Mouse (Mus musculus) liver, embryonic 11.5 days (tissue): Measurements from ENCODE around the gene Ppp1r14c. TPM values are rescaled to one million over a fixed set of nuclear protein-coding genes. Genes with fewer than 3 reads are reported as not detected.
"Not testable (repeated sequence)": the region's sequence is repeated elsewhere in the genome, so short reads cannot be mapped to it uniquely, and the experiment has no call there.

Source experiments
- ATAC-seq: fragments of 200-750 bp; cut with Nextera tagmentation; replicated peaks from 2 replicates; pipeline ENCODE4 v1.8.0; 2017; ENCODE audit warnings: moderate number of reproducible peaks, mild to moderate bottlenecking, moderate TSS enrichment, moderate library complexity; ENCODE audit not compliant: low FRiP score
- DNase-seq: peaks from one replicate; pipeline ENCODE4 v3.0.0-alpha.2; 2017; ENCODE audit warnings: low spot score
- H3K27ac ChIP-seq: fragments of 300-500 bp; sonication (generic); 2 replicates; pipeline ENCODE4 v1.5.1; 2014; ENCODE audit warnings: mild to moderate bottlenecking, low read depth, low read length, control low read depth
- H3K27me3 ChIP-seq: fragments of 300-500 bp; sonication (generic); replicated peaks from 2 replicates; pipeline ENCODE4 v1.6.1; 2014; ENCODE audit warnings: low read length, mixed read lengths; ENCODE audit not compliant: control insufficient read depth, insufficient read depth
- H3K36me3 ChIP-seq: fragments of 300-500 bp; sonication (generic); 2 replicates; pipeline ENCODE4 v1.6.1; 2014; ENCODE audit warnings: mild to moderate bottlenecking, low read length, moderate library complexity, mixed read lengths; ENCODE audit not compliant: control insufficient read depth, insufficient read depth
- H3K4me1 ChIP-seq: fragments of 300-500 bp; sonication (generic); replicated peaks from 2 replicates; pipeline ENCODE4 v1.6.1; 2014; ENCODE audit warnings: low read length, mixed read lengths; ENCODE audit not compliant: control insufficient read depth, insufficient read depth
- H3K4me2 ChIP-seq: fragments of 300-500 bp; sonication (generic); 2 replicates; pipeline ENCODE4 v1.6.1; 2014; ENCODE audit warnings: mild to moderate bottlenecking, control low read depth, moderate library complexity
- H3K4me3 ChIP-seq: fragments of 300-500 bp; sonication (generic); 2 replicates; pipeline ENCODE4 v1.5.1; 2014; ENCODE audit warnings: low read depth, low read length, control low read depth
- H3K9ac ChIP-seq: fragments of 300-500 bp; sonication (generic); 2 replicates; pipeline ENCODE4 v1.6.1; 2014; ENCODE audit warnings: low read depth, low read length, control low read depth
- H3K9me3 ChIP-seq: fragments of 300-500 bp; sonication (generic); 2 replicates; pipeline ENCODE4 v1.6.1; 2016; ENCODE audit warnings: low read length, inconsistent platforms, mixed read lengths; ENCODE audit not compliant: control insufficient read depth
- WGBS: fragments of 180-500 bp; shearing (Covaris S2); extraction: QIAGEN DNeasy Blood & Tissue Kit; methylation state at CpG from one replicate; pipeline ENCODE4 v1.1.7; 2014; 5-methylcytosine and 5-hydroxymethylcytosine counted together
- polyA plus RNA-seq: library from polyadenylated mRNA; unstranded; fragments of >200 nt; fragmentation: Nextera tagmentation; extraction: Ambion mirVana; gene quantifications from 2 replicates; pipeline ENCODE4 v1.2.1, GENCODE M21; 2014

Gene Ppp1r14c
- polyA plus RNA-seq, 1 experiment from 2014 or later: 3.1 TPM

- no peak for ATAC-seq
- Histone ChIP-seq H3K4me2 (no peak overlapping the region), H3K4me1 (no peaks in the 10 kb centered on the region), H3K27me3 (no peaks in the 10 kb centered on the region), H3K9me3 (no peaks in the 10 kb centered on the region), H3K36me3 (no peaks in the 10 kb centered on the region), H3K9ac (no peak overlapping the region), H3K4me3 (no peak overlapping the region), H3K27ac (no peak overlapping the region)
- DNase-seq: no peak
- 79% methylated on average over 4 of the region's 4 CpGs for WGBS
Observed at GRCm38 (mm10) chr10:3466135-3466626, 100.3 kb downstream of the Ppp1r14c start.

GRCm38 (mm10) chr10:3468590-3468989 is 102.7 kb downstream of the Ppp1r14c start:
- ATAC-seq: no peak

DNA sequence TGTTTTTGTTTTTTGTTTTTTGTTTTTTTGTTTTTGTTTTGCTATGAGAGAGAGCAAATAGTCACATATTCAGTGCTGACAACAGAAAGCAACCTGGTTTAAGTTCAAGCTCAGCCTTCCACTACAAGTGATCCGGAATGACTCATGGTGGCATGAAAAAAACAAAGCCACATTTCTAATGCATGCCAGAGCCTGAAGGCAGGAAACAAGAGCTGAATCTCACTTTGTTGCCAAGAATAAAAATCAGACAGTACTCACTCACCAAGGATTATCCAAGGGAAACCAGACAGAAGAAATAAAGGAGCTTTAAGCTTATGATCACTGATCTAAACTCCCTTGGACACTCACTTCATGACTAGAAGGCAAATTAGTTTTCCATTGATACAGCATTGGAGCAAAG is 110.8 kb downstream of the Ppp1r14c start:
- Histone ChIP-seq H3K9me3 (no peaks in the 10 kb centered on the region), H3K27ac (no peak overlapping the region), H3K27me3 (no peaks in the 10 kb centered on the region), H3K9ac (no peak overlapping the region), H3K4me1 (no peaks in the 10 kb centered on the region), H3K4me3 (no peak overlapping the region), H3K4me2 (no peak overlapping the region), H3K36me3 (no peaks in the 10 kb centered on the region)
- WGBS: 88% methylated on average over 1 of the region's 1 CpGs
- ATAC-seq (no peak), DNase-seq (no peak)

More at GRCm38 (mm10) chr10:3468590-3468989, 102.7 kb downstream of the Ppp1r14c start:
- no peaks in the 10 kb centered on the region for H3K4me1 ChIP-seq
- H3K4me2 ChIP-seq: no peak overlapping the region
- no peak overlapping the region for H3K4me3 ChIP-seq
- 81% methylated on average over 4 of the region's 4 CpGs for WGBS
- no peak for DNase-seq
- no peaks in the 10 kb centered on the region for H3K9me3 ChIP-seq
- H3K27ac ChIP-seq: no peak overlapping the region
- H3K27me3 ChIP-seq: no peaks in the 10 kb centered on the region
- H3K9ac ChIP-seq: no peak overlapping the region
- no peaks in the 10 kb centered on the region for H3K36me3 ChIP-seq

- Histone ChIP-seq H3K4me3 (no peak overlapping the region), H3K27me3 (no peaks in the 10 kb centered on the region), H3K9me3 (no peaks in the 10 kb centered on the region), H3K4me2 (no peak overlapping the region), H3K36me3 (no peaks in the 10 kb centered on the region), H3K27ac (no peak overlapping the region), H3K9ac (no peak overlapping the region), H3K4me1 (no peaks in the 10 kb centered on the region)
- ATAC-seq (no peak), DNase-seq (no peak)
- WGBS: 79% methylated on average over 1 of the region's 1 CpGs
Observed at GRCm38 (mm10) chr10:3479772-3480171, 113.9 kb downstream of the Ppp1r14c start.

GRCm38 (mm10) chr10:3490052-3490451 is 124.2 kb downstream of the Ppp1r14c start:
- H3K9me3 ChIP-seq: no peaks in the 10 kb centered on the region
- H3K9ac ChIP-seq: no peak overlapping the region
- DNase-seq: no peak
- H3K27me3 ChIP-seq: no peaks in the 10 kb centered on the region
- H3K4me1 ChIP-seq: no peaks in the 10 kb centered on the region
- H3K36me3 ChIP-seq: no peaks in the 10 kb centered on the region
- no peak overlapping the region for H3K27ac ChIP-seq
- no peak overlapping the region for H3K4me3 ChIP-seq
- 80% methylated on average over 3 of the region's 3 CpGs for WGBS
- ATAC-seq: no peak
- H3K4me2 ChIP-seq: no peak overlapping the region

DNA sequence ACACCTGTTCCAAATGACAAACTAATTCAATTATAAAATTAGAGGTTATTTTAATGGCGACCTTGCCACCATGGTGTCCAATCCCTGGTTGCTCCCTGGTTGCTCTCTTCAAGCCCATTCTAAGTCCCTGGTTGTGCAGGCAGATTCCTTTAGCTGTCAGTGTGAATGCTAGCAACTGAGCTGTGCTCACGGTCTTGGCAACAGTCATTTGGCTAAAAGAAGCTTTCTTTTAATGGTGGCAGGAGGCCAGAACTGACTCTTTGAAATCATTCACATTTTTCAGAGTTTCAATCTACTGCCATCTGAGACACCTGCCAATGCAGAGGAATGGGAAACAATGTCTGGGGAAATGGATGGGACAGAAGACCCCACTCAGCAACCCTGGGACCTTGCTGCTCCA is 130.9 kb downstream of the Ppp1r14c start:
- Histone ChIP-seq H3K27ac (no peak overlapping the region), H3K9ac (no peak overlapping the region), H3K4me1 (no peaks in the 10 kb centered on the region), H3K4me3 (no peak overlapping the region), H3K9me3 (no peaks in the 10 kb centered on the region), H3K27me3 (no peaks in the 10 kb centered on the region), H3K36me3 (no peaks in the 10 kb centered on the region), H3K4me2 (no peak overlapping the region)
- no peak for ATAC-seq
- no peak for DNase-seq
- 63% methylated on average over 2 of the region's 2 CpGs for WGBS

DNA sequence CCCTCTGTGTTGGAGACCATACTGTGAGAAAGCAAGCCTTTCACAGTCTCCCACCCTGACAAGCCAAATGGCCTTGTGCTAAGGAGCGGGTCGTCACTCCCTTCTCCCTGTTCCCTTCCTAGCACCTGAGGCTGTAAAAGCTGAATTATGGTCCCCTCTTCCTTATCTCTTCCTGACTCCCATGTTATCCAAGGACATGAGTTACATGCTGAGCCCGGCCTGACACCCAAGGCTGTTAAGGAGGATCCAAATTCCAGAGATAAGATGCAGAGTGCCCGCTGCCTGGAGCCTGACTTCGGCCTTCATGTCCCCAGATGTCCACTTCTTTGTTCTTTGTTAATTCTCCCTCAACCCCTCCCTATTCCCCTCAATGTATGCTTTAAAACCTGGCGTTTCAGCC is 135.0 kb downstream of the Ppp1r14c start:
- not testable (repeated sequence) for H3K36me3 ChIP-seq, H3K9ac ChIP-seq, H3K4me2 ChIP-seq, DNase-seq, H3K27ac ChIP-seq, H3K9me3 ChIP-seq, H3K4me3 ChIP-seq, ATAC-seq, H3K27me3 ChIP-seq, H3K4me1 ChIP-seq
- WGBS: 80% methylated on average over 6 of the region's 6 CpGs

- no peaks in the 10 kb centered on the region for H3K9me3 ChIP-seq
Observed at GRCm38 (mm10) chr10:3507484-3508221, 141.8 kb downstream of the Ppp1r14c start.

DNA sequence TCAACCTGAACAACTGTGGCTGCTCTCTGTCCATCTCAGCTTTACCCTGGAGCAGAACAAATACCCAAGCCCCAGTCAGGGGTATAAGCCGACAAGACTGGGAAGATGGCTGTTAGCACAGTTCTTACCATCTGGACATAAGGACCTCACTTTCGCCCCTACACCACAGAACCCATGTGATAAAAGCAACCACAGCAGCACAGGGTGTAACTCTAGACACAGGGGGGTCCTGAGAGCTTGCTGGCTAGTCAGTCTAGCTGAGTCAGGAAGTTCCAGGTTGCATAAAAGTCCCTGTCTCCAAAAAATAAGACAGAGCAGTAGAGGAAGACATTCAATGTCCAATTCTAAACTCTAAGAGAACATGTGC is 142.3 kb downstream of the Ppp1r14c start:
- no peak overlapping the region for H3K9ac ChIP-seq

More at GRCm38 (mm10) chr10:3507484-3508221, 141.8 kb downstream of the Ppp1r14c start:
- 70% methylated on average over 8 of the region's 8 CpGs for WGBS
- no peak for DNase-seq
- no peak overlapping the region for H3K27ac ChIP-seq
- no peak overlapping the region for H3K4me2 ChIP-seq
- no peaks in the 10 kb centered on the region for H3K27me3 ChIP-seq
- no peak for ATAC-seq
- no peak overlapping the region for H3K9ac ChIP-seq
- no peak overlapping the region for H3K4me3 ChIP-seq
- no peaks in the 10 kb centered on the region for H3K4me1 ChIP-seq
- no peaks in the 10 kb centered on the region for H3K36me3 ChIP-seq

More for the DNA sequence above, 142.3 kb downstream of the Ppp1r14c start:
- Histone ChIP-seq H3K36me3 (no peaks in the 10 kb centered on the region), H3K4me1 (no peaks in the 10 kb centered on the region), H3K4me2 (no peak overlapping the region), H3K4me3 (no peak overlapping the region), H3K27me3 (no peaks in the 10 kb centered on the region), H3K27ac (no peak overlapping the region), H3K9me3 (no peaks in the 10 kb centered on the region)
- WGBS: 73% methylated on average over 2 of the region's 2 CpGs
- DNase-seq (no peak), ATAC-seq (no peak)
